Mouse (Mus musculus) liver, postnatal 0 days (tissue): ENCODE results near the gene 9430038I01Rik.

ENCODE experiments used
- CTCF ChIP-seq: sonication (generic); IDR thresholded peaks from 2 replicates; pipeline ENCODE4 v1.5.1; 2016; ENCODE audit warnings: antibody characterized with exemption, low read depth
- EP300 ChIP-seq: IDR thresholded peaks from 2 replicates; pipeline ENCODE4 v1.6.1; 2016; ENCODE audit warnings: antibody characterized with exemption, low read depth, mild to moderate bottlenecking

GRCm38 (mm10) chr7:137364571-137364970 is 46.0 kb downstream of the 9430038I01Rik start:
- TF ChIP-seq CTCF (no peak), EP300 (no peak)
